Mouse (Mus musculus) olfactory bulb, adult 2 months (tissue): Measurements from ENCODE around the gene Zfhx3. TPM values are rescaled to one million over a fixed set of nuclear protein-coding genes. Genes with fewer than 3 reads are reported as not detected.

Experiments used
- H3K27ac ChIP-seq: fragments of 200-500 bp; 2 replicates; pipeline ENCODE4 v1.5.1; 2012; ENCODE audit warnings: low read depth, low read length; ENCODE audit not compliant: insufficient read depth
- H3K4me1 ChIP-seq: fragments of 200-500 bp; 2 replicates; pipeline ENCODE4 v1.6.1; 2012; ENCODE audit warnings: low read length; ENCODE audit not compliant: control insufficient read depth, insufficient read depth
- H3K4me3 ChIP-seq: fragments of 200-500 bp; 2 replicates; pipeline ENCODE4 v1.5.1; 2012; ENCODE audit warnings: mild to moderate bottlenecking, low read depth, low read length, moderate library complexity; ENCODE audit not compliant: insufficient read depth
- CTCF ChIP-seq: fragments of 200-500 bp; IDR thresholded peaks from 2 replicates; pipeline ENCODE4 v1.5.1; 2012; ENCODE audit warnings: low read depth, mild to moderate bottlenecking, low read length, moderate library complexity; ENCODE audit not compliant: insufficient read depth
- POLR2A ChIP-seq: fragments of 200-500 bp; IDR thresholded peaks from 2 replicates; pipeline ENCODE4 v1.6.1; 2012; ENCODE audit warnings: mild to moderate bottlenecking, low read depth, low read length, moderate library complexity; ENCODE audit not compliant: insufficient read depth
- WGBS: fragments of 180-500 bp; shearing (Covaris S2); methylation state at CpG from one replicate; pipeline ENCODE4 v1.1.7; 2018; 5-methylcytosine and 5-hydroxymethylcytosine counted together
- polyA plus RNA-seq: library from polyadenylated mRNA; stranded (reverse); fragments of >200 nt; gene quantifications from 2 replicates; pipeline ENCODE4 v1.2.4, GENCODE M21; 2012; ENCODE audit warnings: low replicate concordance; ENCODE audit not compliant: missing spikeins, insufficient read depth, insufficient read length

The Zfhx3 gene
- polyA plus RNA-seq, 1 experiment = not detected

DNA sequence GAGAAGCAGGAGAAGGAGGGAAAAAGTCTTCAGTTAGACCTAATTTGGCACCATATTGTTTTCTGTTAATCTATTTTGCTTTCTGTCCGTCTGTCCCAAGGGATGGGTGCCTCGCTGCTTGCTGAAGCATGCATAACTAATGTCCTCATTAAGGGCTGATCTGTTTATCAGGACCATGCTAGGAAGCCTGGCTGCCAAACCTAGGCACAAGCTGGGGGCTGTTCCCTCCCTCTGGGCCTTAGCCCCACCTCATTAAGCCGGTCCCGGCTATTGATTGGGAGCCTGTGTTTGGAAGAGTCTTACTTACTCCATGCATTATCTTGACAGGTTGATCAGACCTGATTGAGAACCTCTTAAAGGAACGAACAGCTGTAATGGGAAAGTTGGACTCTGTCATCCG, 903.7 kb downstream of the Zfhx3 start:
- WGBS = 45% methylated on average over 6 of the region's 6 CpGs
- Histone ChIP-seq H3K4me1 (no peaks in the 10 kb centered on the region), H3K27ac (no peak overlapping the region), H3K4me3 (no peak overlapping the region)
- no peak for TF ChIP-seq CTCF

DNA sequence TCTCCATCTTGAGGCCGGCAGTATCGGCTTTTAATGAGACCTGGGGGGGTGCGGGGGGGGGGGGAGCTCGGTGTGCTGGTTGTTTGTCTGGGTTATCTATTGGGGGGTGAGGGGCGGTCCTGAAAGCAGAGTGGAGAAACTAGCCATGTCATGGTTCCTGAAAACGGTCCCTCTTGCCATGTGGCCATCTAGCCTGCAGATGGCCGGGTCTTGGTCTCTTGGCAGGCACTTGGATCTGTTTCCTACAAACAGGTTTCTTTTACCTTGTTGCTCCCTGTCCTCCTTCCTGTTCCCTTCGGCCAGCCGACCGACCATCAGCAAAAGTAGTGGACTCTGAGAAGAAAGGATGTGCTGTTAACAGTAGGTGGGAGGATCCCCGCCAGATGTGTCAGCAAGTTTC, 904.4 kb downstream of the Zfhx3 start:
- H3K4me3 ChIP-seq = no peak overlapping the region
- WGBS = 66% methylated on average over 11 of the region's 11 CpGs

DNA sequence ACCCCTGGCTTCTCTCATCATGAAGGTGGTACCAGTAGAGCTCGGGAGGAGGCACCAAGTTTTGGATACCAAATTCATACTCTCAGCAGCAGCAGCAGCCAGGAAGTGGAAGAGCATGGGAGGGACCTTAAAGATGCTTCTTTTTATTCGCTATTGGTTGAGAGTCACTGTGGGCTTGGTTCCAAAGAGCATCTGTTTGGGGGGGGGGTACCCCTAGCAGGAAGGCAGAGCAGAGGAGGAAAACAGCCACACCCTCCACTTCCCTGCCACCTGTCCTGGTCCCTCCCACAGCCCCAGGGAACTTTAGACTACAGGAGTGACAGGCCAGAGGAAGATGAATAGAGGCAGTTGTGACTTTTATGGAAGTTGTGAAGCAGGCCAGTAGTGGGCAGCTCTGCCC, 904.9 kb downstream of the Zfhx3 start:
- H3K4me3 ChIP-seq = no peak overlapping the region
- TF ChIP-seq CTCF (no peak), POLR2A (no peak)
- 80% methylated on average over 2 of the region's 2 CpGs for WGBS
- H3K4me1 ChIP-seq = 0 out of 2 replicates have a peak, but pooled peaks cover 2% of the 10 kb centered on the region
- H3K27ac ChIP-seq = no peak overlapping the region

More for the DNA sequence above, 904.4 kb downstream of the Zfhx3 start:
- Histone ChIP-seq H3K4me1 (no peaks in the 10 kb centered on the region), H3K27ac (no peak overlapping the region)
- TF ChIP-seq CTCF (no peak), POLR2A (no peak)

DNA sequence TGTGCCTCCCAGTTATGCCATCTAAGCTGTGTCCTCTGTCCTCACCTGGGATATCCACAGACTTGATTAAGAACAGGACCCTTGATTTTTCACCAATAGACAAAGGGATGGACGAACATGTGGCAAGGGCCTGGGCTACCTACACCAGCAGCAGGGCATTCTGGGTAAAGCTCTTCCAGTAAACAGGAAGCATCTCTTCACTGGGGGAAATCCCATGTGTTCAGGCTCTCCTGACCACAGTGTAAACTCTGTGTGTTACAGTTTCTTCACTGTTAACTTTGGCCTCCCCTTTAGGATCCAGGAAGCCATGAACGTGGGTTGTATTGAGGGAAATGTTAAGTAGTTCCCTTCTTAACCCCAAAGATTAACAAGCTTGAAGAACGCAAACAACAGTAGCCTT, 906.0 kb downstream of the Zfhx3 start:
- TF ChIP-seq CTCF = no peak
- TF ChIP-seq POLR2A = no peak
- WGBS = 80% methylated on average over 3 of the region's 3 CpGs
- H3K27ac ChIP-seq = no peak overlapping the region
- 0 out of 2 replicates have a peak, but pooled peaks cover 2% of the 10 kb centered on the region for H3K4me1 ChIP-seq
- no peak overlapping the region for H3K4me3 ChIP-seq

DNA sequence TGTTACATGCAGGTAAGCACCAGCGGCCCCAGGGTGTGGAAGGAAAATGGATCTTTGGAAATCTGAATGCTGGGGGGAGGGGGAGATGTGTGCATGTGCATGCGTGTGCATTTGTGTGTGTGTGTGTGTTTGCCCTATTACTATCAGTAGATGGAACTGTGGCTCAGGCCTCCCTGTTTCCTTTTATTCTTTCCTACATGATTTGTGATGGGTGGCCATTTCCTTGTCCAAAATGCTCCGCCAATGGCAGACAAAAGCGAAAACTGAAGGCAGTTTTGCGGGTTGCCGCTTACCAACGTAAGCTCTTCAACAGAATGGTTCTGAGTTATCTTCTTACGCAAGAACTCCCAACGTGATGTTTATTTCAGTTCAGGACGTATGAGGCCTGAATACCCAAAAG, 910.6 kb downstream of the Zfhx3 start:
- TF ChIP-seq CTCF (no peak), POLR2A (no peak)
- Histone ChIP-seq H3K4me1 (0 out of 2 replicates have a peak, but pooled peaks cover 2% of the 10 kb centered on the region), H3K27ac (no peak overlapping the region), H3K4me3 (no peak overlapping the region)
- WGBS = 93% methylated on average over 10 of the region's 10 CpGs

DNA sequence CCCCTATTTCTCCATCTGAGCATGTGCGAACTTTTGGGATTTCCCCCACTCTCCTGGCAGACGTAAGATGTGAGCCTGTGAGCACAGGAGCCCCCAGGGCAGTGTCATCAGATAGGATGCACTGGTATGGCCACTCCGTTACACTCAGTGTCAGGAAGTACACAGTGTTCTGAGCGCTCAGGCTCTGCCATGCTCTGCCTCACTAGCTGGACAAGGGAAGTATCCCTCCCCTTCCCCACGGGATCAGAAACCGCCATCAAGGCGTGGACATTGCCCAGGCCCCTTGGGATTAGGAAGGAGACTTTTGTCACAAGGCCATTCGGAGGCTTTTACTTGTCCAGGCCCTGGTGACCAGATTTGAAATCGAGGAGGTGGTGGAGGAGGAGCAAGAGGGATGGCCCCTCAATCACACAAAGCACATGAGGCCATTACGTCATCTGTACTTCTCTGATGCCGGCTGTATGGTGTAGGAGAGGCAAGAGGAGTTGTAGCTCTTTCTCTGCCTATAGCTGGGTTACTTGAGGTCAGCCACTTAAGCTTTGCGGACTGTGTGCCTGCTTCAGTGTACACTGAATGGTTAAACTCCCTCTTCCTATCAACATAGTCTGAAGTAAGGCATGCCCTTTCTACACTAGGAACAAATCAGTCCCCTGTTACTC, 912.1 kb downstream of the Zfhx3 start:
- TF ChIP-seq POLR2A (no peak), CTCF (no peak)
- H3K4me3 ChIP-seq = no peak overlapping the region
- H3K27ac ChIP-seq = no peak overlapping the region
- 81% methylated on average over 12 of the region's 12 CpGs for WGBS
- H3K4me1 ChIP-seq = 0 out of 2 replicates have a peak, but pooled peaks cover 2% of the 10 kb centered on the region

DNA sequence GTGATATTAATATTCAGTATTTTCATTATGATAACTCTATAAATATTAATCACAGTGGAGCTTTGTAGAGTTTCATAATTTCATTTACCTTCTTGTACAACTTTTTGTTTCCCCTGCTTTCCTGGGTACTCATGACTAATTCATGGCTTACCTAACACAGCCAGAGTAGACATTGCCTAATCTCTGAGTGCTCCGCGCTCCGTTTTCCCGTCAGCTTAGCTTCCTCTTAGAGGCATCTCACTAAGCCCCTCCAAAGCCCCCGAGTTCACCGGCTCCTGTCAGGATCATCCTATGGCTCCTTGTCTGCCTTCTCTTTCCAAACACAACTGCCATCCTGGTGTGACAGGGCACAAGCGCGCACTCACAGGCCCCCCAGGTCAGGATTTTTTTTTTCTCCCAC, 916.6 kb downstream of the Zfhx3 start:
- Histone ChIP-seq H3K4me3 (no peak overlapping the region), H3K27ac (no peak overlapping the region), H3K4me1 (peaks cover 6% of the 10 kb centered on the region; the same call in 1 of the 2 replicates)
- WGBS = 82% methylated on average over 8 of the region's 8 CpGs
- TF ChIP-seq POLR2A (no peak), CTCF (no peak)

DNA sequence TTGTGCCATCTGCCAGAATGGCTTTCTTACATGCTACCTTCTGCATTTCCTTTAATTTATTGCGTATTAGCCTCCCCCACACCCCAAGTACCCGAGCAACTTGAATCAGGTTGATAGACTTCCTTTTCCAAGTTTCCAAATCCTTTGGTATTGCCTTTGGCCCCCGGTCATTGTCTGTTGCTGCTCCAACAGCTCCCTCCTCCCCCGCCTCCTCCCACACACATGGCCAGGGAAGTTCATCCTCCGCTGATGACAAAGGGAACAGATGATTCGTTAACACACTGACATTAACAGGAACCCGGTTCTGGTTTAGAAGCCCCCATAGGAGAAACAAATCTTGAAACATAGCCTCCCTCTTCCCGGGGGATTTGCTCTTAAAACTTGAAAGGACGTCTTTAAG, 917.5 kb downstream of the Zfhx3 start:
- 86% methylated on average over 9 of the region's 9 CpGs for WGBS
- Histone ChIP-seq H3K27ac (no peak overlapping the region), H3K4me3 (no peak overlapping the region), H3K4me1 (peaks cover 6% of the 10 kb centered on the region; the same call in 1 of the 2 replicates)
- no peak for TF ChIP-seq CTCF
- TF ChIP-seq POLR2A = no peak

DNA sequence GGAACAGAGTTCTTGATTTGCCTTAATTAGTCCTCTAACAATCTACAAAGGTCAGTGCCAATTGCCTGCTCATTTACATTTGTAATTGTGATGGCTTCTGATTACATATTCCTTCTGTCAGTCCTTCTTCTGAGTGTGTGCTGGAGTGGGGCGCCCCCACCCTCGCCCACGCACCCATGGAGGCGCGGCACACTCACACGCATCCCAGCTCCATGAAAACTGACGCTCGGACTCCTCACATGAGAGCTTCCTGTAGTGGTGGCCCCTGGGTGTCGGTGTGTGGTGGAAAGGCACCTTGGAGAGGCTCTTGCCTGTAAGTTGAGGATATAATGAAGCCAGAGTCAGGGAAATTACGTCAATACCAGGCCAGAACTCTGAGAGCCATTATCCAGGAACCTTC, 921.0 kb downstream of the Zfhx3 start:
- 60% methylated on average over 10 of the region's 10 CpGs for WGBS
- TF ChIP-seq POLR2A (no peak), CTCF (no peak)
- Histone ChIP-seq H3K27ac (no peak overlapping the region), H3K4me1 (peaks cover 12% of the 10 kb centered on the region; the same call in 1 of the 2 replicates), H3K4me3 (no peak overlapping the region)

DNA sequence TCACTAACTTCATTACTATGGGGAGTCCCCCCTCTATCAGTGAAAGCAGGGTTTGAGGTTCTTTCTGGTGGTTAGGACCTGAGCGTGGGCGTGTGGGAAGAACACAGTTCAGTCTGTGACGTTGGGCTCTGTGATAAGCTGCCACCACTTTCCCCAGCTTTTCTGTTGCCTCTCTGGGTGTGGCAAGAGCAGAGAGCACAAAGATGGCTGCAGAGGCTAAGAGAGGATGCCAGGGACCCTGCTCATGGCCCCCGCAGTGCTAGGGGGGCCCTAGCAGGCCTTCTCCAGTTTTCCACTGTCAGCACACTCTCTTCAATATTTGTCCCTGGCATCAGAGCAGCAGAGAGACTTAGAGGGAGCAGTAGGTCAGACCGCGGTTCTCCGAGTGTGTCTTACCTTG, 924.0 kb downstream of the Zfhx3 start:
- no peak overlapping the region for H3K27ac ChIP-seq
- WGBS = 97% methylated on average over 7 of the region's 7 CpGs
- no peak overlapping the region for H3K4me3 ChIP-seq
- peaks cover 12% of the 10 kb centered on the region; the same call in 1 of the 2 replicates for H3K4me1 ChIP-seq
- no peak for TF ChIP-seq CTCF
- no peak for TF ChIP-seq POLR2A
